Mouse (Mus musculus): ENCODE results near the gene Zfp553.
A peak's percentile ranks its signal among the peaks of the same experiment; 100 is the strongest.

Gene Zfp553

DNA sequence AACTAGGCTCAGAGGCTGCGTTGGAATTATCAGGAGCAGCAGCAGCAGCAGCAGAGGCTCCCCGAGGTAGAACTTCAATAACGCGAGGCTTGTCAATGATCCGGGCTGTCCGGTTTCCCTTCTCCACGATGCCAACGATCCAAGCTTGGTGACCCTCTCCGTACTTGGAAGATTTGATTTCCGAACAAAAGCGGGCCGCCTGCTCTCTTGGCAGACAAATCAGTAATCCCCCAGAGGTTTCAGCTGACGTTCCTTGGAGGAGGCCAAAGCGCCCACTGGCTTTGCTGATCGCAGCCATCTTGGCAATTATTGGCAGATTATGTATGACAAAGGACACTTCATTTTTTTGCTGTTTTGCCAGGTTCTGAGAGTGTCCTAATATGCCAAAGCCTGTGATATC is 39.7 kb downstream of the Zfp553 start:
- no peak for DNase-seq (ENCODE audit: low read depth)

DNA sequence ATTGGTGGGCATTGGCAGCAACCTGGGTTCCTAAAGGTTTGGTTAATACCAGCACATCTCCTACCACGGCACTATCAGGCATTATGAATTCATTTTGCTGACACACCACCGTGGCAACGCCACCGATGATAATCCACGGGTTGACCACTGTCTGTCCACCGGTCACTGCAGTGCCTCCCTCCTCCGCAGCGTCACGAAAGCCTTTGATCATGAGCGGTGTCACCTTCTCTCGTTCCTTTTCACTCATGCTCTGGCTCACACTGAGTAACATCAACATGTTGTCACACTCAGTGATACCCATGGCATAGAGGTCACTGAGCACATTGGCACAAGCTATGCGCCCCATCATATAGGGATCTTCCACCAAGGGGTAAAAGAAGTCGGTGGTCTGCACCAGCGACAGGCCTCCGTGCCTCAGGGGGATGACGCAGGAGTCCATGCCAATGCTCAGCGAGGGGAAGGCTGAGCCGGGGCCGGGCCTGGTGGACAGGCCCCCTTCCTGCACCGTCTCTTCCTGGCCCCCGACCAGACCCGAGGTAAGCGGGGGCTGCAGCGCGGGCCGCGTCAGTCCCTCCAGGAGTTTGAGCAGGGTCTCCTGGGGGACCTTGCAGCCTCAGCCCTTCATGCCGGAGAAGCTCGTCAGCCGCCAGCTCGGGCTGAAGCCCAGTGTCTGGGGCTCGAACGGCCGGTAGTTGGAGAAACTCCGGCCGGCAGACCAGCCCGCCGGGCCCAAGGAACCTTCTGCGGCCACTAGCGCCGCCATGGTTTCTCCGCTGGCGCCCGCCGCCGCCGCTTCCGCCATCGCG is 40.5 kb downstream of the Zfp553 start:
- DNase-seq (ENCODE audit: low read depth) = peak; percentile 52

DNA sequence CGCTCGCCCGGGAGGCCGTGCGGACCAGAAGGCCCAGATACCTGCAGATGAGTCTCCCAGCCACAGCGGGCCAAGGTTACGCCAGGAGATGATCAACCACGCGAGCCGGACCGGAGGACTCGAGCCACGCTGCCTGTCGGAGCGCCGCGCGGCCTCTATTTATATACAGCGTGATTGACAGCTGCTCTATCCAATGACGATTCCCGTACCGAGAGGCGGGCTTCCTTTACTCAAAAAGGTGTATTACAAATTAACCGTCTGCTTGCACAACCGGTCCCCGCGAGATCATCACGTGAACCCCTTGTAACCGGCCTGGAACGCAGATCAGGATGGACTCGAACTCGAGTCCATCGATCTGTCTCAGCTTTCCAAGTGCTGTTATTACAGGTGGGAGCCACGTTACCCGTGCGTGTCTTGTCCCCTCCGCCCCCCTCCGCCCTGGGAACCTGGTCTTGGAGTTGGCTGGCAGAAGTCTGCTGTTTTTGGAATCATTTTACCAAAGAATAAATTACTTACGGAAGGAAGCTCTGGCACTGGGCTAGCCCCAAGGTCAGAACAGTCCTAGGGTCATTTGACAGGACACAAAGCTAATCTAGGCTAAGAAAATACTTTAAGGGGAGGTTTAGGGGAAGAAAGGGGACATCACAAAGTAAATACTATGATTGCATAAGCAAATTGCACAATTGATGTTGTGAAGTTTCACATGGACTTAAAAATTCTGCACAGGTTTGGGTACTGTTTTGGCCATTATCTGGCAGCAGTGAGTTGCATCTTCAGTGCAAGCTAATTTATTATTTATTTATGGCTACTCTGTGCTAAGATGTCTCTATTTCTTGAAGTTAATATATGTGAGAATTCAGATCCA is 41.3 kb downstream of the Zfp553 start, which contains the start of gene Sephs2:
Gene Sephs2, minus strand, starts transcription at position 131 of the 865 bp plus-strand sequence.
- DNase-seq (ENCODE audit: low read depth) = peak; percentile 98

DNA sequence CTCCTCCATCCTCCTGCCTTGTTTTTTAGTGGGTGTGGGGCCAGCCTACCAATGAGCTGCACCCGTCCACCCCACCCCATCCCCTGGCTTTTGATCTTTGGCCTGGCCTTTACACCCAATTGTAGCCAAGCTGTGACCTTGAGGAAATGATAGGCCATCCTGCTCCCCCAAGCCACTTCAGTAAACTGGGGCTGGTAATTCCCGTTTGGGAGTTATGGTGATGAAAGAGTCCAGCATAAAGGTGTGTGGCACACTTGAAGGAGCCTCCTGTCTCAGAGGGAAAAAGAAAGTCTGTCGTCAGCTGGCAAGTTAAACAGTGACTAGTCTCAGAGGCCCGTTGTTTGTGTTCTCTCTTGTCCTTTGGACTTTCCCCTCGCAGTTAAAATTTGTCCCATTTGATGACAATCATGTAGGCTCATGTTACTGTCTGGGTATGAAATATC is 43.7 kb downstream of the Zfp553 start:
- no peak for DNase-seq (ENCODE audit: low read depth)

DNA sequence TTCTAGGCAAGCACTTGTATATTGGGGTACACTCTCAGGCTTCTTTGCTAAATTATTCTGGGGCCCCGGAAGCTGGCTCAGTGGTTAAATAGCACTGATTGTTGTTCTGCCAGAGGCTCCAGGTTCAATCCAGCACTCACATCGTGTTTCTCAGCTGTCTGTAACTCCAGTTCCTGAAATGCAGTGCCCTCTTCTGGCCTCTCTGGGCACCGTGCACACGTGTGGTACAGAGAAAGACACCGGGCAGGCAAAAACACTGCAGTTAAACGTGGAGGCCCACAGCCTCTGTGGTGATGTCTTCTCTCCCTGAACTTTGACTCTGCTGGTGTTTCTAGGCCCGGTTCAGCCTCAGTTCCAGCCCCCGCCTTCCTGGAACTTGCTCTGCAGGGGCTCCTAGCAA is 45.5 kb downstream of the Zfp553 start:
- peak; percentile 88 for DNase-seq (ENCODE audit: low read depth)

DNA sequence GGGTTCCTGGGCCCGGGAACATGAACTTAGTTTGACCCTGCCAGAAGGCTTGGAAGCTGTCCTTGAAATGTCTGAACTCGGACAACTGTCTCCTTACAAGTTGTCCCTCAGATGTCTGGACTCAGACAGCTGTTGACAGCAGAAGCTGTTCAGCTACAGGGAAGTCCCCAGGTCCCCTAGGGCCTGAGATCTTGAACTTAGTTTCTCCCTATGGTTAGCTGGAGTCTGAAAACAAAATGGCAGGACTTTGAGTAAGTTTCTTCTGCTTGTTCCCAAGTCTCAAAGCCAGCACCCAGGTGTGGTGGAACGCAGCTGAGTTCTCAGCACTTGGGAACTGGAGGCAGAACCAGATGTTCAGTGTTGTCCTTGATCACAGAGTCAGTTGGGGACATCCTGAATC is 47.2 kb downstream of the Zfp553 start:
- no peak for DNase-seq (ENCODE audit: low read depth)

DNA sequence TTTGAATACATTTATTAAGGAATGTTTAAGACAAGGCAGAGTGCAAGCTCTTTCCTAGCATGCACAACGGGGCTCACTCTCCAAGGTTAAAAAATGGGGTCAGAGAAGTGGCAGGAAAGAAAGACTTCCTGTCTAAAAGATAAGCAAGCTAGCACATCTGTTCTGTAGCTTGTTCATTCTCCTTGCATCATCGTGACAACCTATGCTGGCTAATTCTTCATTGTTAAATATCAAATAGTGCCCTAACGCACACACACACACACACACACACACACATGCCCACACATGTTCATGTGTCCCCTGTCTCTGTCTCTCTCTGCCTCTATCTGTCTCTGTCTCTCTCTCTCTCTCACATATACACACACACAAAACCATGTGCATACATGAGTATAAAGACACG is 48.3 kb downstream of the Zfp553 start:
- peak; percentile 68 for DNase-seq (ENCODE audit: low read depth)

DNA sequence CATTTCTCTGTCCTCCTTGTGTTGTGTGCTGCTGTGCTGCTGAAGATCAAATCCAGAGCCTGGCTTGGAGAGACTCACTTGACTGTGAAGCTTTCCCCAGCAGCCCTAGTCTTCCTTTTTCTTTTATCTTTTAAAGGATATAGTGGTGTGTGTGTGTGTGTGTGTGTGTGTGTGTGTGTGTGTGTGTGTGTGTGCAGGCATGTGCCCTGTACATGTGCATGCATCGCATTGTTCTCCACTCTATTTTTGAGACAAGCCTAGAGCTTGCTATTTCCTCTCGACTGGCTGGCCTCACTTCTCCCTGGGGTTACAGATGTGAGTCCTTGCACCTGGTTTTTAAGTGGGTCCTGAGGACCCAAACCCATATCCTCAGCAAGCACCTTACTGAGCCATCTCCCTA is 49.3 kb downstream of the Zfp553 start:
- DNase-seq (ENCODE audit: low read depth) = no peak

DNA sequence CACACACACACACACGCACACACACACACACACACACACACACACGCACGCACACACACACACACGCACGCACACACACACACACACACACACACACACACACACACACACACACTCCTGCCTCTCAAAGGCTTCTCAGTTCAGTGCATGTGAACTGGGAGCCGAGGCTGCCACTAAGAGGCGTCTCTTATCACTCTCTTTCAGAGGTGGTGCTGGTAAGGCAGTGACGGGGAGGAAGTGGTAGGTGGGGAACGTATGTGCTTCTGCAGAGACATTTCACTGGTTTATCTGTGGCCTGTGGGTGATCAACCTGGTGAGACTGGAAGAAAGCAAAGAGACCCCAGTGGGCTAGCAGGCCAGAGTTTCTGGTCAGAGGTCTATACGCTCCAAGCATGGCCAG is 52.3 kb downstream of the Zfp553 start:
- peak; percentile 89 for DNase-seq (ENCODE audit: low read depth)

Data from induced T-regulatory cell, adult 2 months (primary cell).